ENCODE assay signal across 10 mouse cellular contexts in genomic region chr5:36374221-36375050, GRCm38 (mm10). TPM values are rescaled to one million over a fixed set of nuclear protein-coding genes. Genes with fewer than 3 reads are reported as not detected.
DNase-seq lines count a peak whose midpoint lies in the region; ATAC-seq and TF ChIP-seq lines count a peak whose summit lies in the region.
"Had no signal": no experiment of that assay in that cellular context is flagged by ENCODE, and none has a peak within 500 bp of the region (broad histone marks: within the 10 kb centered on the region; RNA-seq: fewer than 3 reads in every experiment).

No protein-coding gene starts in this region.

- no peak for DNase-seq in heart, embryonic 10.5 days (ENCODE audit: low spot score)
- DNase-seq in retina, postnatal 1 day: peak; percentile 57
- no peak for DNase-seq in retina, embryonic 14.5 days (ENCODE audit: low spot score)
- no peak for DNase-seq in gastrocnemius, postnatal 36 days
- DNase-seq in cerebellum, adult 11 months: no peak
- no peak for DNase-seq in MN1 (ENCODE audit: low spot score)
- DNase-seq: adrenal gland, postnatal 36 days had no signal

- intact Hi-C loops in gastrocnemius, postnatal 36 days (cut with DNase I): no loop called here

- peaks cover 30% of the 10 kb centered on the region for H3K79me2 ChIP-seq in myocyte (ENCODE audit: control insufficient read depth, insufficient read depth)

- 71% methylated on average over 19 of the region's 19 CpGs for WGBS in heart, embryonic 10.5 days
- 68% methylated on average over 19 of the region's 19 CpGs for WGBS in heart, embryonic 11.5 days (ENCODE audit: insufficient replicate concordance)

- H3K27me3 ChIP-seq in heart, embryonic 10.5 days (ENCODE audit: insufficient read depth, poor library complexity, severe bottlenecking): 0 out of 2 replicates have a peak, but pooled peaks cover 6% of the 10 kb centered on the region
- H3K27me3 ChIP-seq in heart, embryonic 11.5 days (ENCODE audit: control insufficient read depth, insufficient read depth, low read length): no peaks in the 10 kb centered on the region
- no peaks in the 10 kb centered on the region for H3K27me3 ChIP-seq in myocyte (ENCODE audit: control insufficient read depth, insufficient read depth, insufficient read length)
- H3K27me3 ChIP-seq: liver, embryonic 15.5 days had no signal

- no peak for ATAC-seq in heart, embryonic 11.5 days (replicated peaks; ENCODE audit: insufficient number of reproducible peaks, low FRiP score, low TSS enrichment)

- no peak overlapping the region for H3K4me2 ChIP-seq in heart, embryonic 11.5 days
- peak overlapping the region; percentile 77 for H3K4me2 ChIP-seq in myocyte (ENCODE audit: low read depth)
- H3K4me2 ChIP-seq: liver, embryonic 15.5 days had no signal

- no peak overlapping the region for H3ac ChIP-seq in myocyte (ENCODE audit: control insufficient read depth, insufficient read length)

- no peak overlapping the region for H3K4me3 ChIP-seq in heart, embryonic 10.5 days
- no peak overlapping the region for H3K4me3 ChIP-seq in heart, embryonic 11.5 days (ENCODE audit: low read depth, low read length)
- no peak overlapping the region for H3K4me3 ChIP-seq in myocyte
- H3K4me3 ChIP-seq: liver, embryonic 15.5 days had no signal

- H3K27ac ChIP-seq in heart, embryonic 10.5 days: peak overlapping the region; percentile 80
- no peak overlapping the region for H3K27ac ChIP-seq in heart, embryonic 11.5 days (ENCODE audit: low read depth, low read length)
- H3K27ac ChIP-seq: liver, embryonic 15.5 days had no signal

- peak; percentile 35 for TF ChIP-seq POLR2A in myocyte (IDR thresholded peaks at IDR 0.05; ENCODE audit: insufficient read length, low read depth)

- H3K9me3 ChIP-seq in heart, embryonic 10.5 days: no peaks in the 10 kb centered on the region
- H3K9me3 ChIP-seq in heart, embryonic 11.5 days (replicated peaks; ENCODE audit: control insufficient read depth, low read length): no peaks in the 10 kb centered on the region
- H3K9me3 ChIP-seq: liver, embryonic 15.5 days had no signal

- H3K9ac ChIP-seq in heart, embryonic 11.5 days (ENCODE audit: low read depth, low read length): no peak overlapping the region
- H3K9ac ChIP-seq: liver, embryonic 15.5 days had no signal

- H3K36me3 ChIP-seq in heart, embryonic 10.5 days: no peaks in the 10 kb centered on the region
- no peaks in the 10 kb centered on the region for H3K36me3 ChIP-seq in heart, embryonic 11.5 days (ENCODE audit: control insufficient read depth, insufficient read depth, low read length)
- no peaks in the 10 kb centered on the region for H3K36me3 ChIP-seq in myocyte (ENCODE audit: control insufficient read depth, insufficient read depth)
- H3K36me3 ChIP-seq: liver, embryonic 15.5 days had no signal

- peaks cover 85% of the 10 kb centered on the region for H3K4me1 ChIP-seq in heart, embryonic 10.5 days
- peaks cover 28% of the 10 kb centered on the region for H3K4me1 ChIP-seq in heart, embryonic 11.5 days (ENCODE audit: control insufficient read depth, insufficient read depth, low read length)

TF ChIP-seq in myocyte, 11 proteins besides CTCF, POLR2A, EP300 and RAD21:
- TF ChIP-seq MYOG (IDR thresholded peaks at IDR 0.05; ENCODE audit: control insufficient read depth in 1 of 3, insufficient read depth in 1 of 3, insufficient read length in 2 of 3, low read depth in 2 of 3): no peak
- TF ChIP-seq CEBPB (IDR thresholded peaks at IDR 0.05; ENCODE audit: insufficient read depth, poor library complexity, severe bottlenecking): no peak
- TF ChIP-seq MAX (IDR thresholded peaks at IDR 0.05; ENCODE audit: low read depth): no peak
- TF ChIP-seq TCF3 (IDR thresholded peaks at IDR 0.05; ENCODE audit: insufficient read length, low read depth): no peak
- TF ChIP-seq REST (IDR thresholded peaks at IDR 0.05; ENCODE audit: insufficient read depth, insufficient read length): no peak
- no peak for TF ChIP-seq POLR2AphosphoS2 (IDR thresholded peaks at IDR 0.05; ENCODE audit: insufficient read length, low read depth)
- TF ChIP-seq USF1 (IDR thresholded peaks at IDR 0.05; ENCODE audit: low read depth): no peak
- no peak for TF ChIP-seq TCF12 (IDR thresholded peaks at IDR 0.05; ENCODE audit: insufficient read depth, poor library complexity, severe bottlenecking)
- TF ChIP-seq MYOD1 (IDR thresholded peaks at IDR 0.05; ENCODE audit: control insufficient read depth in 1 of 3, insufficient read length in 2 of 3, low read depth in 2 of 3): no peak
- TF ChIP-seq E2F4 (IDR thresholded peaks at IDR 0.05; ENCODE audit: insufficient read depth): no peak
- TF ChIP-seq SRF (IDR thresholded peaks at IDR 0.05; ENCODE audit: control insufficient read depth, insufficient read length, low read depth): no peak

RNA-seq across cellular contexts. Expression of gene Sorcs2, which starts 23.5 kb away (rescaled TPM):
- polyA plus RNA-seq in heart, embryonic 10.5 days (2016; fragmentation: Nextera tagmentation; extraction: Ambion mirVana): 6.9 and 12.2 TPM in 2 replicates
- polyA plus RNA-seq in heart, embryonic 11.5 days (2014; fragmentation: Nextera tagmentation; extraction: Ambion mirVana): 7.1 and 7.3 TPM in 2 replicates
- 58.2 TPM for polyA plus RNA-seq in myocyte (2012; fragmentation: generic; extraction: Trizol)
- total RNA-seq in gastrocnemius, postnatal 36 days (2021): 1 to 10 TPM; 3.4 to 3.5 TPM
